Mouse (Mus musculus): ENCODE data around the gene Ncam1. TPM values are rescaled to one million over a fixed set of nuclear protein-coding genes. Genes with fewer than 3 reads are reported as not detected.

Gene Ncam1
- polyA plus RNA-seq, 1 experiment = not detected

GRCm38 (mm10) chr9:49592006-49592405 lies 206.7 kb downstream of the Ncam1 start:
- 11% methylated on average over 2 of the region's 2 CpGs for WGBS
- TF ChIP-seq POLR2A (IDR thresholded peaks at IDR 0.05; ENCODE audit: insufficient read depth, low read depth, low read length) (no peak), CTCF (IDR thresholded peaks at IDR 0.05; ENCODE audit: insufficient read depth, low read depth, low read length) (no peak)
- peaks cover 28% of the 10 kb centered on the region for H3K4me1 ChIP-seq (ENCODE audit: control insufficient read depth, insufficient read depth, low read length)
- peak overlapping the region; percentile 88 for H3K27ac ChIP-seq (ENCODE audit: insufficient read depth, low read depth, low read length)
- no peak overlapping the region for H3K4me3 ChIP-seq (ENCODE audit: insufficient read depth, low read depth, low read length)

DNA sequence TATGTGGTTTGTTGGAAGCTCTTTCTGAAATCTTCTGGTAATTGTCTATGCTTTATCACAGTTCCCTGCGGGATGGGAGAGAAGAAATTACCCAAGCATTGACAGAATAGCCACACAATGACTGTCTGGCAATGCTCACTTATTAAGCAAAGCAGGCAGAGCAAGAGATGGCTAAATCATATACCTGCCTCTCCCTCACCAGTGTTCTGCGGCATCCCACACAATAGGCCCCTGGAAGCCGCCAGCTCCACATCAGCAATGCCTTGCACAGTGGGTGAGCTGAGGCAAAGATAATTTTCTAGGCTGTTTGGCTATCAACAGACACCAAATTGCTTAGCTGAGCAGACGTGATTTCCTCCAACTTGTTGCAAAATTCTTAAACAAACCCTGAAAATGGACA lies 208.5 kb downstream of the Ncam1 start:
- TF ChIP-seq CTCF (IDR thresholded peaks at IDR 0.05; ENCODE audit: insufficient read depth, low read depth, low read length) (no peak), POLR2A (IDR thresholded peaks at IDR 0.05; ENCODE audit: insufficient read depth, low read depth, low read length) (no peak)
- H3K4me3 ChIP-seq (ENCODE audit: insufficient read depth, low read depth, low read length) = no peak overlapping the region
- H3K27ac ChIP-seq (ENCODE audit: insufficient read depth, low read depth, low read length) = no peak overlapping the region
- peaks cover 21% of the 10 kb centered on the region for H3K4me1 ChIP-seq (ENCODE audit: control insufficient read depth, insufficient read depth, low read length)
- 25% methylated on average over 4 of the region's 4 CpGs for WGBS

- TF ChIP-seq POLR2A (IDR thresholded peaks at IDR 0.05; ENCODE audit: insufficient read depth, low read depth, low read length) = no peak
- TF ChIP-seq CTCF (IDR thresholded peaks at IDR 0.05; ENCODE audit: insufficient read depth, low read depth, low read length) = no peak
- H3K4me1 ChIP-seq (ENCODE audit: control insufficient read depth, insufficient read depth, low read length) = peaks cover 2% of the 10 kb centered on the region; the same call in 1 of the 2 replicates
- H3K4me3 ChIP-seq (ENCODE audit: insufficient read depth, low read depth, low read length) = no peak overlapping the region
- no peak overlapping the region for H3K27ac ChIP-seq (ENCODE audit: insufficient read depth, low read depth, low read length)
- WGBS = 95% methylated on average over 4 of the region's 4 CpGs
Observed at GRCm38 (mm10) chr9:49577136-49577535, 221.6 kb downstream of the Ncam1 start.

DNA sequence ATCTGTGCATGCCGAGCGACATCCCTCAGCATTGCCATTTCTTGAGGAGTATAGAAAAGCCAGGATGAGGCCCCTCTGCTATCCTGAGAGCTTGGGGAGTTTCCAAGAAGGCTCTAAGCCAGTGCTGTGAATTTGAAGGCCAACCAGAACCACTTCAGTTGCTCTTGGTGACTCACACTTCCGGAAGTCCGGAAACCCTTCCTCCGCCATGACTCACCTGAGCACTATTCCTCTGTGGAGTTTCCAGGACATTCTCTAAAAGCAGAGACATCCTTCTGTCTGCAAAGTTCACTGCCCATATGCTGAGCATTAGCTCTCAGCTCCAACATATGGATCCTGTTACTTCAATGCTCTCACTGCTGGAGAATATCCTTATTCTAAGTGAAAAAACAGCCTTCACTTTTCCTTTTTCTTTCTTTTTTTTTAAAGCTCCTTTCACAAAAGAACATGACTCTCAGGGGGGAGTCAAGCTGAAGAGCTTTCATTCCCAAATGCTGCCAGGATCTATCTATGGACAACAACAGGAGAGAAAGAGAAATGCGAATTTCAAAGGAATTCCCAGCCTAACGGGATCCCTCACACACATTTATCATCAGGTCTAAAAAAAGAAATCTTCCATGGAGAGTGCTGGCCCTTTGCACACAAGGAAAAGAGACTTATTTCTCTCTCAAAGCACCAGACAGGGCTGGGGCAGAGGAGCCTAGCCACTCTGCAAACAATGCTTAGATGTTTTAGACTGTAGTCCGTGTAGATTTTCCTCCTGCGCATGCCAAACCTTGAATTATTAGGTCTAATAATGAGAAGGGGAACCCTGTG lies 226.8 kb downstream of the Ncam1 start:
- no peak overlapping the region for H3K4me3 ChIP-seq (ENCODE audit: insufficient read depth, low read depth, low read length)
- TF ChIP-seq POLR2A (IDR thresholded peaks at IDR 0.05; ENCODE audit: insufficient read depth, low read depth, low read length) = no peak
- no peak for TF ChIP-seq CTCF (IDR thresholded peaks at IDR 0.05; ENCODE audit: insufficient read depth, low read depth, low read length)
- H3K4me1 ChIP-seq (ENCODE audit: control insufficient read depth, insufficient read depth, low read length) = peaks cover 27% of the 10 kb centered on the region
- WGBS = 41% methylated on average over 9 of the region's 9 CpGs
- peak overlapping the region; percentile 85 for H3K27ac ChIP-seq (ENCODE audit: insufficient read depth, low read depth, low read length)

DNA sequence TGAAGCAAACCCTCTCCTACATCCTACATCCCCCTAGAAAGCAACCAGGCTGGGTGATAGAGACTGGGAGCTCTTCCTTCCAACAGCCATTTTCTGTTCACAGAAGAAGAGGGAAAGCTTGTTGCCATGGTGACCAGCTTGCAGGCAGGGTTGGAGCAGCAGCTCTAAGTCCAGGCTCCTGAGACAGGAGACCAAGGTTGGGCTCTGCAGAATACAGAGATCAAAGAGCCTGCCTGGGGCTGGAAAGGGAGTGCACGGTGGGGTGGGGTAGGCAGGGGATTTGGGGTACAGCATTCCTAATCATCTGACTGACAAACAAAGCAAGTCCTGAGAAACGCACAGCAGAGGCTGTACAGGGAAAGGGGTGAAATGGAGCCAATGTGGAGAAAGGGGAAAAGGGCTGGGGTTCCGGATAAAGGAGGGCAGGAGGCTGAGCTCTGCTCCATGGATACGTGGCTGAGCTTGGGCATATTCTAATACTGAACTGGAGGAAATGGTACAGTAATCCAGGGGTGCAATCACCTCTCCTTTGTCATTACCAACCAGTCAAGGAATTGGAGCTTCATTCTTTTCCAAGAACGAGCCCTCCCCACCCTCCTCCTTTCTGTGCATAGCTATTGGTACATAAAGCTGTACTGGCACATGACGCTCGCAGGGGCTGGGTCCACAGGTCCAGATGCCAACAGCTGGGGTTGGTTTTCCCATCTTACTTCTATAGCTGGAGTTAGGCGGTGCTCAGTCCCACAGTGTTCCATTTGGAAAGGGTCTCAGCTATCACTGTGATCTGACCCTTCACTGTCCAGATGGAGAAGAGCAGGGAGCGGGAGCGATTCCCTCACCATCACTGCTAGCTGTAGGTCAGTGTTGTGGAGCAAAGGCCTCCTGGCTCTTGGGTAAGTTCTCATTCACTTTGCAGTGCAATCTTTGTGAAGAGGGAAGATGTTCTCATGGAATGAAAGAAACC lies 227.7 kb downstream of the Ncam1 start:
- Histone ChIP-seq H3K27ac (ENCODE audit: insufficient read depth, low read depth, low read length) (peak overlapping the region; percentile 85), H3K4me1 (ENCODE audit: control insufficient read depth, insufficient read depth, low read length) (peaks cover 27% of the 10 kb centered on the region), H3K4me3 (ENCODE audit: insufficient read depth, low read depth, low read length) (no peak overlapping the region)
- TF ChIP-seq CTCF (IDR thresholded peaks at IDR 0.05; ENCODE audit: insufficient read depth, low read depth, low read length) (no peak), POLR2A (IDR thresholded peaks at IDR 0.05; ENCODE audit: insufficient read depth, low read depth, low read length) (no peak)
- WGBS = 41% methylated on average over 10 of the region's 10 CpGs

GRCm38 (mm10) chr9:49570033-49570660 lies 228.6 kb downstream of the Ncam1 start:
- Histone ChIP-seq H3K4me1 (ENCODE audit: control insufficient read depth, insufficient read depth, low read length) (peaks cover 27% of the 10 kb centered on the region), H3K27ac (ENCODE audit: insufficient read depth, low read depth, low read length) (peak overlapping the region; percentile 85), H3K4me3 (ENCODE audit: insufficient read depth, low read depth, low read length) (no peak overlapping the region)
- TF ChIP-seq POLR2A (IDR thresholded peaks at IDR 0.05; ENCODE audit: insufficient read depth, low read depth, low read length) (no peak), CTCF (IDR thresholded peaks at IDR 0.05; ENCODE audit: insufficient read depth, low read depth, low read length) (no peak)
- WGBS = 32% methylated on average over 7 of the region's 7 CpGs

DNA sequence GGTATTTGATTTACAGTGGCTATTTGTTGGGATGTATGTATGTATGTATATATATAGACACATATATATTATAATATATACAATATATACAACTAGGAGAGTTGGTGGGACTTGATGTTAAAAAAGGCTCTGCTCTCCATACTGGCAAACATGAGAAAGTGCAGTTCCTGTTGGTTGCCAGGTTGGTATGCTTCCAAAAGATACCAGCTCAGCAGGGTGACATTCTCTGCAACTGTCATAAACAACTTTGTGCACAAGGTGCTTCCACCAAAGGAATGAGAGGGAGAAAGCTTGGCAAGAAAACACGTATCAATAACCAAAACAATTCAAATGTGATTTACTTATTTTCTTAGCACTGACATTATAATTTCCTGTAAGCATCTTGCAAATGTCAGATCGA lies 232.9 kb downstream of the Ncam1 start:
- WGBS = 86% methylated on average over 2 of the region's 2 CpGs

GRCm38 (mm10) chr9:49558941-49559340 lies 239.8 kb downstream of the Ncam1 start:
- TF ChIP-seq POLR2A (IDR thresholded peaks at IDR 0.05; ENCODE audit: insufficient read depth, low read depth, low read length) (no peak), CTCF (IDR thresholded peaks at IDR 0.05; ENCODE audit: insufficient read depth, low read depth, low read length) (no peak)
- WGBS = 85% methylated on average over 2 of the region's 2 CpGs
- no peak overlapping the region for H3K27ac ChIP-seq (ENCODE audit: insufficient read depth, low read depth, low read length)
- no peaks in the 10 kb centered on the region for H3K4me1 ChIP-seq (ENCODE audit: control insufficient read depth, insufficient read depth, low read length)
- no peak overlapping the region for H3K4me3 ChIP-seq (ENCODE audit: insufficient read depth, low read depth, low read length)

More for the DNA sequence above, 232.9 kb downstream of the Ncam1 start:
- H3K27ac ChIP-seq (ENCODE audit: insufficient read depth, low read depth, low read length) = no peak overlapping the region
- TF ChIP-seq CTCF (IDR thresholded peaks at IDR 0.05; ENCODE audit: insufficient read depth, low read depth, low read length) (no peak), POLR2A (IDR thresholded peaks at IDR 0.05; ENCODE audit: insufficient read depth, low read depth, low read length) (no peak)
- peaks cover 17% of the 10 kb centered on the region for H3K4me1 ChIP-seq (ENCODE audit: control insufficient read depth, insufficient read depth, low read length)
- no peak overlapping the region for H3K4me3 ChIP-seq (ENCODE audit: insufficient read depth, low read depth, low read length)

Data from olfactory bulb, adult 2 months (tissue).